Mouse (Mus musculus): ENCODE results near the gene Bicc1. TPM values are rescaled to one million over a fixed set of nuclear protein-coding genes. Genes with fewer than 3 reads are reported as not detected.

Gene Bicc1
- polyA plus RNA-seq, 1 experiment: 4.0 TPM

GRCm38 (mm10) chr10:71140281-71140845, 19.1 kb downstream of the Bicc1 start:
- 84% methylated on average over 6 of the region's 6 CpGs for WGBS
- no peak overlapping the region for H3K27ac ChIP-seq (ENCODE audit: control insufficient read depth, insufficient read depth, low read depth, low read length, poor library complexity)
- H3K4me3 ChIP-seq (replicated peaks; ENCODE audit: control insufficient read depth, low read depth, low read length): no peak overlapping the region
- TF ChIP-seq CTCF (IDR thresholded peaks at IDR 0.05; ENCODE audit: control insufficient read depth, insufficient read depth, low read length) (no peak), POLR2A (IDR thresholded peaks at IDR 0.05; ENCODE audit: borderline replicate concordance, control insufficient read depth, low read depth, low read length) (no peak)
- no peaks in the 10 kb centered on the region for H3K4me1 ChIP-seq (ENCODE audit: control insufficient read depth, insufficient read depth, low read length)

- TF ChIP-seq POLR2A (IDR thresholded peaks at IDR 0.05; ENCODE audit: borderline replicate concordance, control insufficient read depth, low read depth, low read length) (no peak), CTCF (IDR thresholded peaks at IDR 0.05; ENCODE audit: control insufficient read depth, insufficient read depth, low read length) (no peak)
- WGBS: 72% methylated on average over 2 of the region's 2 CpGs
- Histone ChIP-seq H3K27ac (ENCODE audit: control insufficient read depth, insufficient read depth, low read depth, low read length, poor library complexity) (no peak overlapping the region), H3K4me3 (replicated peaks; ENCODE audit: control insufficient read depth, low read depth, low read length) (no peak overlapping the region), H3K4me1 (ENCODE audit: control insufficient read depth, insufficient read depth, low read length) (no peaks in the 10 kb centered on the region)
Measured at GRCm38 (mm10) chr10:71138852-71139197, 20.7 kb downstream of the Bicc1 start.

GRCm38 (mm10) chr10:71138132-71138851, 21.2 kb downstream of the Bicc1 start:
- TF ChIP-seq CTCF (IDR thresholded peaks at IDR 0.05; ENCODE audit: control insufficient read depth, insufficient read depth, low read length) (no peak), POLR2A (IDR thresholded peaks at IDR 0.05; ENCODE audit: borderline replicate concordance, control insufficient read depth, low read depth, low read length) (no peak)
- Histone ChIP-seq H3K4me3 (replicated peaks; ENCODE audit: control insufficient read depth, low read depth, low read length) (no peak overlapping the region), H3K4me1 (ENCODE audit: control insufficient read depth, insufficient read depth, low read length) (no peaks in the 10 kb centered on the region), H3K27ac (ENCODE audit: control insufficient read depth, insufficient read depth, low read depth, low read length, poor library complexity) (no peak overlapping the region)
- 77% methylated on average over 14 of the region's 14 CpGs for WGBS

DNA sequence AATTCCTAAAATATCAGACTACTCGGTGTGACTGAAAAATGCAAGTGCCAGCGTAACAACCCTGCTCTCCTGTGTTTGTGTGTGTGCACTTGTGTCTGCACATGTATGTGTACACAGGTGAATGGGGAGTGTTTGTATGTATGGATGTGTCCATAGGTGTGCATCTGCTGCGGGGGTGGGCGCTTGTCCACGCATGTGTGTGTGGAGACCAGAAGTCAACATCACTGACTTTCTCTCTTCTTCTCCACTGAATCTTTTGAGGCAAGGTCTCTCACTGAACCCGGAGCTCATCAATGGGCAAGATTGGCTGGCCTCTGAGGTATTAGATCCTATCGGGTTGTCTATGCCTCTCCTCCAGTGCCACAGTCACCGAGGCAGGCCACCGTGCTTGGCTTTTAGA, 21.9 kb downstream of the Bicc1 start:
- Histone ChIP-seq H3K4me3 (replicated peaks; ENCODE audit: control insufficient read depth, low read depth, low read length) (no peak overlapping the region), H3K27ac (ENCODE audit: control insufficient read depth, insufficient read depth, low read depth, low read length, poor library complexity) (no peak overlapping the region), H3K4me1 (ENCODE audit: control insufficient read depth, insufficient read depth, low read length) (no peaks in the 10 kb centered on the region)
- TF ChIP-seq POLR2A (IDR thresholded peaks at IDR 0.05; ENCODE audit: borderline replicate concordance, control insufficient read depth, low read depth, low read length): no peak
- TF ChIP-seq CTCF (IDR thresholded peaks at IDR 0.05; ENCODE audit: control insufficient read depth, insufficient read depth, low read length): no peak
- WGBS: 86% methylated on average over 9 of the region's 9 CpGs

- 66% methylated on average over 9 of the region's 9 CpGs for WGBS
- Histone ChIP-seq H3K4me1 (ENCODE audit: control insufficient read depth, insufficient read depth, low read length) (no peaks in the 10 kb centered on the region), H3K4me3 (replicated peaks; ENCODE audit: control insufficient read depth, low read depth, low read length) (no peak overlapping the region), H3K27ac (ENCODE audit: control insufficient read depth, insufficient read depth, low read depth, low read length, poor library complexity) (no peak overlapping the region)
- no peak for TF ChIP-seq CTCF (IDR thresholded peaks at IDR 0.05; ENCODE audit: control insufficient read depth, insufficient read depth, low read length)
- no peak for TF ChIP-seq POLR2A (IDR thresholded peaks at IDR 0.05; ENCODE audit: borderline replicate concordance, control insufficient read depth, low read depth, low read length)
Measured at GRCm38 (mm10) chr10:71131333-71131732, 28.2 kb downstream of the Bicc1 start.

GRCm38 (mm10) chr10:71130261-71130660, 29.2 kb downstream of the Bicc1 start:
- TF ChIP-seq CTCF (IDR thresholded peaks at IDR 0.05; ENCODE audit: control insufficient read depth, insufficient read depth, low read length) (no peak), POLR2A (IDR thresholded peaks at IDR 0.05; ENCODE audit: borderline replicate concordance, control insufficient read depth, low read depth, low read length) (no peak)
- Histone ChIP-seq H3K4me1 (ENCODE audit: control insufficient read depth, insufficient read depth, low read length) (no peaks in the 10 kb centered on the region), H3K27ac (ENCODE audit: control insufficient read depth, insufficient read depth, low read depth, low read length, poor library complexity) (no peak overlapping the region), H3K4me3 (replicated peaks; ENCODE audit: control insufficient read depth, low read depth, low read length) (no peak overlapping the region)
- WGBS: 56% methylated on average over 9 of the region's 9 CpGs

DNA sequence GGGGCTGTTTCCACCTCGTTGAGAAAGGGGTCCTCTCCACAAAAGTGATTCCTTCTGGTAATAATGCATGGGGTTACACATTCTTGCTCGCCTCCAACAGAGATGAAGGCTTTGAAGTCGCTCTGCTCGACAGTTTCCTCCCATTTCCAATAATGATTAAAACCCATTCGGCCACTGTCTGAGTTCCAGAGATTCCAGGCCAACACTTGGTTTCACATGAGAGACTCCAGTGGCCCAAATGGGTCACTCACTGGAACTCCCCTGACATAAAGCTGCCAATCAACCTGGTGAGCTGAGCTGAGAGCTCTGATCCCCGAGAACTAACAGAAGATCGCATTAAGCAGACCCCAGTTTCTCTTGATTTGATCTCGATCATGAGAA, 31.6 kb downstream of the Bicc1 start:
- no peaks in the 10 kb centered on the region for H3K4me1 ChIP-seq (ENCODE audit: control insufficient read depth, insufficient read depth, low read length)
- no peak overlapping the region for H3K4me3 ChIP-seq (replicated peaks; ENCODE audit: control insufficient read depth, low read depth, low read length)
- 56% methylated on average over 8 of the region's 8 CpGs for WGBS
- H3K27ac ChIP-seq (ENCODE audit: control insufficient read depth, insufficient read depth, low read depth, low read length, poor library complexity): no peak overlapping the region
- TF ChIP-seq POLR2A (IDR thresholded peaks at IDR 0.05; ENCODE audit: borderline replicate concordance, control insufficient read depth, low read depth, low read length): no peak
- no peak for TF ChIP-seq CTCF (IDR thresholded peaks at IDR 0.05; ENCODE audit: control insufficient read depth, insufficient read depth, low read length)

GRCm38 (mm10) chr10:71127278-71127950, 32.1 kb downstream of the Bicc1 start:
- no peak overlapping the region for H3K4me3 ChIP-seq (replicated peaks; ENCODE audit: control insufficient read depth, low read depth, low read length)
- WGBS: 77% methylated on average over 13 of the region's 13 CpGs
- no peak overlapping the region for H3K27ac ChIP-seq (ENCODE audit: control insufficient read depth, insufficient read depth, low read depth, low read length, poor library complexity)
- no peaks in the 10 kb centered on the region for H3K4me1 ChIP-seq (ENCODE audit: control insufficient read depth, insufficient read depth, low read length)
- TF ChIP-seq CTCF (IDR thresholded peaks at IDR 0.05; ENCODE audit: control insufficient read depth, insufficient read depth, low read length): no peak
- no peak for TF ChIP-seq POLR2A (IDR thresholded peaks at IDR 0.05; ENCODE audit: borderline replicate concordance, control insufficient read depth, low read depth, low read length)
